Mouse (Mus musculus) ES-E14 (cell line): ENCODE measurements at regions not wholly inside any gene's neighbourhood (a gene's known extent, or its start where the extent isn't known, plus 50 kb on each side); places are given as distances from the start of the nearest gene placed in this dataset.

ENCODE experiments used
- DNase-seq: peaks from one replicate; pipeline ENCODE4 v3.0.0-alpha.2; 2013; ENCODE audit warnings: low read depth, low spot score
- H3K27ac ChIP-seq: 2 replicates; pipeline ENCODE4 v1.5.1; 2012; ENCODE audit warnings: low read depth, mild to moderate bottlenecking, low read length, moderate library complexity, mixed read lengths; ENCODE audit not compliant: poor library complexity, insufficient read depth, severe bottlenecking
- H3K36me3 ChIP-seq: 2 replicates; pipeline ENCODE4 v1.6.1; 2012; ENCODE audit warnings: mild to moderate bottlenecking, low read length, moderate library complexity, mixed read lengths; ENCODE audit not compliant: control insufficient read depth, poor library complexity, insufficient read depth, severe bottlenecking
- H3K4me1 ChIP-seq, 2 experiments: fragments of 150-350 bp in 1 of 2; sonication (generic) in 1 of 2; 2 replicates each; pipeline ENCODE4 v1.6.1; 2012; ENCODE audit warnings: low read length in 2 of 2, mild to moderate bottlenecking in 1 of 2, mixed read lengths in 1 of 2; ENCODE audit not compliant: control insufficient read depth in 2 of 2, insufficient read depth in 2 of 2, poor library complexity in 1 of 2
- H3K4me3 ChIP-seq, 2 experiments: fragments of 150-350 bp in 1 of 2; sonication (generic) in 1 of 2; 2 replicates each; pipeline ENCODE4 v1.5.1; 2012; ENCODE audit warnings: low read length in 2 of 2, low read depth in 1 of 2, mild to moderate bottlenecking in 1 of 2, mixed read lengths in 1 of 2; ENCODE audit not compliant: insufficient read depth in 1 of 2, poor library complexity in 1 of 2, severe bottlenecking in 1 of 2
- H3K9ac ChIP-seq: 2 replicates; pipeline ENCODE4 v1.6.1; 2012; ENCODE audit warnings: low read depth, mild to moderate bottlenecking, low read length, mixed read lengths; ENCODE audit not compliant: poor library complexity, insufficient read depth, severe bottlenecking
- H3K9me3 ChIP-seq: fragments of 150-350 bp; sonication (generic); 2 replicates; pipeline ENCODE4 v1.6.1; 2012; ENCODE audit warnings: low read depth, mild to moderate bottlenecking, low read length; ENCODE audit not compliant: control insufficient read depth, insufficient read depth
- CHD2 ChIP-seq: IDR thresholded peaks from 2 replicates; pipeline ENCODE4 v1.6.1; 2014; ENCODE audit warnings: mild to moderate bottlenecking, low read depth, low read length, inconsistent platforms
- HCFC1 ChIP-seq: IDR thresholded peaks from 2 replicates; pipeline ENCODE4 v1.6.1; 2012; ENCODE audit warnings: low read length, inconsistent platforms, borderline replicate concordance; ENCODE audit not compliant: insufficient read depth
- MAFK ChIP-seq: IDR thresholded peaks from 2 replicates; pipeline ENCODE4 v1.6.1; 2014; ENCODE audit warnings: mild to moderate bottlenecking, low read depth, low read length, inconsistent platforms; ENCODE audit not compliant: insufficient read depth
- ZC3H11A ChIP-seq: IDR thresholded peaks from 2 replicates; pipeline ENCODE4 v1.6.1; 2012; ENCODE audit warnings: low read depth, mild to moderate bottlenecking, inconsistent platforms, low read length, borderline replicate concordance
- ZNF384 ChIP-seq: IDR thresholded peaks from 2 replicates; pipeline ENCODE4 v1.6.1; 2012; ENCODE audit warnings: low read depth, low read length, inconsistent platforms
- in situ Hi-C, 2 experiments: fragments of 600-800 bp; cut with MboI; formaldehyde crosslinking; loops; one replicate each; pipeline ENCODE4 v1.15.1; 2025; ENCODE audit warnings: low sequenced_read_pairs in 2 of 2, inconsistent platforms in 1 of 2; ENCODE audit not compliant: unreplicated experiment in 2 of 2

GRCm38 (mm10) chr7:94212341-94212740 lies 1132.7 kb downstream of the Fam181b start:
- Histone ChIP-seq H3K27ac (no peak overlapping the region), H3K4me3 (no peak overlapping the region), H3K36me3 (no peaks in the 10 kb centered on the region), H3K9me3 (no peaks in the 10 kb centered on the region), H3K4me1 (no peaks in the 10 kb centered on the region), H3K9ac (no peak overlapping the region)
- in situ Hi-C loops, result no loop called here
- DNase-seq, result no peak
- TF ChIP-seq ZC3H11A, result no peak
- no peak for TF ChIP-seq HCFC1
- peak; percentile 48; the same call in 1 of the 2 replicates for TF ChIP-seq MAFK
- no peak for TF ChIP-seq ZNF384
- TF ChIP-seq CHD2, result no peak

- Histone ChIP-seq H3K4me3 (no peak overlapping the region), H3K27ac (no peak overlapping the region), H3K36me3 (no peaks in the 10 kb centered on the region), H3K4me1 (no peaks in the 10 kb centered on the region), H3K9ac (no peak overlapping the region), H3K9me3 (no peaks in the 10 kb centered on the region)
- in situ Hi-C loops, result no loop called here
- TF ChIP-seq ZNF384, result no peak
- no peak for TF ChIP-seq HCFC1
- TF ChIP-seq CHD2, result no peak
- TF ChIP-seq MAFK, result no peak
- TF ChIP-seq ZC3H11A, result no peak
- no peak for DNase-seq
These were observed 1147.8 kb downstream of the Fam181b start for GRCm38 (mm10) chr7:94227482-94227881.

GRCm38 (mm10) chr7:94233653-94234052 lies 1154.0 kb downstream of the Fam181b start:
- in situ Hi-C loops, result no loop called here

DNA sequence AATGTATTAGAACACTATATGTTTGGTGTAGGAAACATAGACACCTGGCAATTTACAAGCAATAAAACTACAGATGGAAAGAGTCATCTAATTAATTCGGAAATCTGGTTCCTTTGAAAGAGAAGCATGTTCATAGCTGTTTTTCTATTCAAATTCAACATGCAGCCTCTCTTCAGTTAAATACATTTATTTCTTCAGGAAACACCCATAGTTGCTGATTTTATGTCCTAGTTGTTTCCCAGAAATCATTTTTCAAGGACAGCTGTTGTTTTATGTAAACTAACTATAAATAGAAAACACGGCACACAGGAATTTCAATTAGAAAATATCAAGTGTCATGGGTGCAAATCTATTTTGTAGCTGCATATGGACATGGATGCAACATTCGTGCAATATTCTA lies 1169.8 kb downstream of the Fam181b start:
- no peaks in the 10 kb centered on the region for H3K36me3 ChIP-seq
- DNase-seq, result no peak
- no peaks in the 10 kb centered on the region for H3K4me1 ChIP-seq
- H3K9ac ChIP-seq, result no peak overlapping the region
- no peak overlapping the region for H3K27ac ChIP-seq
- no peak for TF ChIP-seq CHD2
- TF ChIP-seq ZC3H11A, result no peak
- TF ChIP-seq ZNF384, result no peak
- TF ChIP-seq HCFC1, result no peak
- no peak for TF ChIP-seq MAFK
- H3K9me3 ChIP-seq, result no peaks in the 10 kb centered on the region
- no peak overlapping the region for H3K4me3 ChIP-seq
- in situ Hi-C loops, result no loop called here

More at GRCm38 (mm10) chr7:94233653-94234052, 1154.0 kb downstream of the Fam181b start:
- no peak for DNase-seq
- no peak for TF ChIP-seq CHD2
- TF ChIP-seq MAFK, result no peak
- TF ChIP-seq ZC3H11A, result no peak
- TF ChIP-seq HCFC1, result no peak
- TF ChIP-seq ZNF384, result no peak
- Histone ChIP-seq H3K27ac (no peak overlapping the region), H3K36me3 (no peaks in the 10 kb centered on the region), H3K9me3 (no peaks in the 10 kb centered on the region), H3K4me1 (no peaks in the 10 kb centered on the region), H3K9ac (no peak overlapping the region), H3K4me3 (no peak overlapping the region)
